Mouse (Mus musculus): ENCODE data around the gene Rhot2. TPM values are rescaled to one million over a fixed set of nuclear protein-coding genes. Genes with fewer than 3 reads are reported as not detected.
"Not testable (repeated sequence)": the region's sequence is repeated elsewhere in the genome, so short reads cannot be mapped to it uniquely, and the experiment has no call there.

The Rhot2 gene
- total and polyA plus RNA-seq, 3 experiments = 17.7 to 142 (median 31.2) TPM

GRCm38 (mm10) chr17:25809606-25810340 lies 34.9 kb downstream of the Rhot2 start:
- Histone ChIP-seq H3K4me1 (ENCODE audit: insufficient read depth, low read depth, low read length) (peaks cover 5% of the 10 kb centered on the region; the same call in 1 of the 2 replicates), H3K36me3 (replicated peaks) (no peaks in the 10 kb centered on the region), H3K4me3 (ENCODE audit: low read depth, low read length) (no peak overlapping the region), H3K27me3 (ENCODE audit: insufficient read depth, low read length) (peaks cover 46% of the 10 kb centered on the region), H3K9me3 (replicated peaks) (0 out of 2 replicates have a peak, but pooled peaks cover 5% of the 10 kb centered on the region)
- DNase-seq (ENCODE audit: low spot score) (no peak), ATAC-seq (ENCODE audit: extremely low read depth, insufficient number of reproducible peaks, low FRiP score, poor library complexity, severe bottlenecking) (no peak)
- no peak for TF ChIP-seq GATA2 (IDR thresholded peaks at IDR 0.05; ENCODE audit: borderline replicate concordance, low read depth, low read length)
- no peak for TF ChIP-seq POLR2AphosphoS5 (IDR thresholded peaks at IDR 0.05; ENCODE audit: insufficient replicate concordance, low read depth, low read length)
- TF ChIP-seq TAL1 (conservative IDR thresholded peaks at IDR 0.05; ENCODE audit: low read depth, low read length) = no peak
- no peak for TF ChIP-seq CTCF (IDR thresholded peaks at IDR 0.05; ENCODE audit: low read depth, low read length)
- no peak for TF ChIP-seq GATA1 (IDR thresholded peaks at IDR 0.05; ENCODE audit: borderline replicate concordance, low read length)

GRCm38 (mm10) chr17:25808789-25809605 lies 35.7 kb downstream of the Rhot2 start, which contains the start of gene Fbxl16:
Fbxl16 (plus strand) TSS chr17:25809085.
- TF ChIP-seq TAL1 (conservative IDR thresholded peaks at IDR 0.05; ENCODE audit: low read depth, low read length) (no peak), CTCF (IDR thresholded peaks at IDR 0.05; ENCODE audit: low read depth, low read length) (no peak), POLR2AphosphoS5 (IDR thresholded peaks at IDR 0.05; ENCODE audit: insufficient replicate concordance, low read depth, low read length) (no peak), GATA1 (IDR thresholded peaks at IDR 0.05; ENCODE audit: borderline replicate concordance, low read length) (no peak), GATA2 (IDR thresholded peaks at IDR 0.05; ENCODE audit: borderline replicate concordance, low read depth, low read length) (no peak)
- Histone ChIP-seq H3K4me3 (ENCODE audit: low read depth, low read length) (no peak within 1 kb of the TSS), H3K4me1 (ENCODE audit: insufficient read depth, low read depth, low read length) (peaks cover 5% of the 10 kb centered on the region; the same call in 1 of the 2 replicates), H3K27me3 (ENCODE audit: insufficient read depth, low read length) (peaks cover 46% of the 10 kb centered on the region), H3K36me3 (replicated peaks) (no peaks in the 10 kb centered on the region), H3K9me3 (replicated peaks) (0 out of 2 replicates have a peak, but pooled peaks cover 5% of the 10 kb centered on the region)
- ATAC-seq (ENCODE audit: extremely low read depth, insufficient number of reproducible peaks, low FRiP score, poor library complexity, severe bottlenecking) (no peak), DNase-seq (ENCODE audit: low spot score) (no peak)

- TF ChIP-seq GATA1 (IDR thresholded peaks at IDR 0.05; ENCODE audit: borderline replicate concordance, low read length) (no peak), GATA2 (IDR thresholded peaks at IDR 0.05; ENCODE audit: borderline replicate concordance, low read depth, low read length) (no peak), TAL1 (conservative IDR thresholded peaks at IDR 0.05; ENCODE audit: low read depth, low read length) (no peak), CTCF (IDR thresholded peaks at IDR 0.05; ENCODE audit: low read depth, low read length) (no peak), POLR2AphosphoS5 (IDR thresholded peaks at IDR 0.05; ENCODE audit: insufficient replicate concordance, low read depth, low read length) (no peak)
- H3K27me3 ChIP-seq (ENCODE audit: insufficient read depth, low read length) = peaks cover 46% of the 10 kb centered on the region
- DNase-seq (ENCODE audit: low spot score) (no peak), ATAC-seq (ENCODE audit: extremely low read depth, insufficient number of reproducible peaks, low FRiP score, poor library complexity, severe bottlenecking) (no peak)
- no peak overlapping the region for H3K4me3 ChIP-seq (ENCODE audit: low read depth, low read length)
- peaks cover 5% of the 10 kb centered on the region; the same call in 1 of the 2 replicates for H3K4me1 ChIP-seq (ENCODE audit: insufficient read depth, low read depth, low read length)
- H3K9me3 ChIP-seq (replicated peaks) = 0 out of 2 replicates have a peak, but pooled peaks cover 5% of the 10 kb centered on the region
- H3K36me3 ChIP-seq (replicated peaks) = no peaks in the 10 kb centered on the region
Observed at GRCm38 (mm10) chr17:25808028-25808427, 36.6 kb downstream of the Rhot2 start.

- not testable (repeated sequence) for DNase-seq (ENCODE audit: low spot score); H3K36me3 ChIP-seq (replicated peaks); H3K9me3 ChIP-seq (replicated peaks); H3K4me3 ChIP-seq (ENCODE audit: low read depth, low read length); ATAC-seq (ENCODE audit: extremely low read depth, insufficient number of reproducible peaks, low FRiP score, poor library complexity, severe bottlenecking); H3K4me1 ChIP-seq (ENCODE audit: insufficient read depth, low read depth, low read length)
- H3K27me3 ChIP-seq (ENCODE audit: insufficient read depth, low read length) = peaks cover 46% of the 10 kb centered on the region
Observed at GRCm38 (mm10) chr17:25807452-25807851, 37.2 kb downstream of the Rhot2 start.

- no peaks in the 10 kb centered on the region for H3K36me3 ChIP-seq (replicated peaks)
- H3K9me3 ChIP-seq (replicated peaks) = 0 out of 2 replicates have a peak, but pooled peaks cover 5% of the 10 kb centered on the region
- H3K4me3 ChIP-seq (ENCODE audit: low read depth, low read length) = no peak overlapping the region
- peaks cover 5% of the 10 kb centered on the region; the same call in 1 of the 2 replicates for H3K4me1 ChIP-seq (ENCODE audit: insufficient read depth, low read depth, low read length)
- peaks cover 38% of the 10 kb centered on the region for H3K27me3 ChIP-seq (ENCODE audit: insufficient read depth, low read length)
- TF ChIP-seq POLR2AphosphoS5 (IDR thresholded peaks at IDR 0.05; ENCODE audit: insufficient replicate concordance, low read depth, low read length) (no peak), CTCF (IDR thresholded peaks at IDR 0.05; ENCODE audit: low read depth, low read length) (no peak), GATA1 (IDR thresholded peaks at IDR 0.05; ENCODE audit: borderline replicate concordance, low read length) (no peak), TAL1 (conservative IDR thresholded peaks at IDR 0.05; ENCODE audit: low read depth, low read length) (no peak), GATA2 (IDR thresholded peaks at IDR 0.05; ENCODE audit: borderline replicate concordance, low read depth, low read length) (no peak)
- DNase-seq (ENCODE audit: low spot score) (no peak), ATAC-seq (ENCODE audit: extremely low read depth, insufficient number of reproducible peaks, low FRiP score, poor library complexity, severe bottlenecking) (no peak)
Observed at GRCm38 (mm10) chr17:25806507-25806906, 38.1 kb downstream of the Rhot2 start.
